Mouse (Mus musculus): ENCODE results near the gene Tmem121. TPM values are rescaled to one million over a fixed set of nuclear protein-coding genes. Genes with fewer than 3 reads are reported as not detected.

Gene Tmem121
- total RNA-seq (2014; rRNA removed) (80.8 and 89.1 TPM in 2 replicates), polyA plus RNA-seq (2015; fragmentation: Nextera tagmentation; extraction: Ambion mirVana) (63.6 and 67.5 TPM in 2 replicates)

- peak within 1 kb of the TSS; percentile 95 for H3K4me2 ChIP-seq (ENCODE audit: low read depth, low read length, poor library complexity, severe bottlenecking)
- peaks cover 24% of the 10 kb centered on the region for H3K36me3 ChIP-seq (ENCODE audit: insufficient read depth, low read length)
- H3K27ac ChIP-seq (ENCODE audit: low read depth, low read length), result peak within 1 kb of the TSS; percentile 77
- DNase-seq (ENCODE audit: low spot score) (peak; percentile 53), ATAC-seq (ENCODE audit: low FRiP score) (peak; percentile 45)
- TF ChIP-seq CTCF (IDR thresholded peaks at IDR 0.05), result no peak
- WGBS, result 1% methylated on average over 50 of the region's 63 CpGs
- no peaks in the 10 kb centered on the region for H3K27me3 ChIP-seq (ENCODE audit: insufficient read depth, low read length)
- peak within 1 kb of the TSS; percentile 88 for H3K9ac ChIP-seq (replicated peaks; ENCODE audit: low read length, poor library complexity, severe bottlenecking)
- H3K4me1 ChIP-seq (ENCODE audit: insufficient read depth, low read length), result peaks cover 11% of the 10 kb centered on the region
- peak within 1 kb of the TSS; percentile 69 for H3K4me3 ChIP-seq (ENCODE audit: low read depth, low read length)
- H3K9me3 ChIP-seq (ENCODE audit: low read length), result no peaks in the 10 kb centered on the region
These were observed at the start of gene Tmem121 for GRCm38 (mm10) chr12:113185442-113186291. Gene Tmem121, plus strand, starts transcription at chr12:113185930.

- WGBS, result 72% methylated on average over 17 of the region's 17 CpGs
- peaks cover 58% of the 10 kb centered on the region for H3K36me3 ChIP-seq (ENCODE audit: insufficient read depth, low read length)
- H3K4me3 ChIP-seq (ENCODE audit: low read depth, low read length), result no peak overlapping the region
- ATAC-seq (ENCODE audit: low FRiP score) (no peak), DNase-seq (ENCODE audit: low spot score) (no peak)
- H3K27me3 ChIP-seq (ENCODE audit: insufficient read depth, low read length), result no peaks in the 10 kb centered on the region
- no peak; the same call in 1 of the 2 replicates for TF ChIP-seq CTCF (IDR thresholded peaks at IDR 0.05)
- no peak overlapping the region for H3K9ac ChIP-seq (replicated peaks; ENCODE audit: low read length, poor library complexity, severe bottlenecking)
- H3K4me2 ChIP-seq (ENCODE audit: low read depth, low read length, poor library complexity, severe bottlenecking), result no peak overlapping the region
- H3K9me3 ChIP-seq (ENCODE audit: low read length), result no peaks in the 10 kb centered on the region
- no peak overlapping the region for H3K27ac ChIP-seq (ENCODE audit: low read depth, low read length)
- H3K4me1 ChIP-seq (ENCODE audit: insufficient read depth, low read length), result peaks cover 15% of the 10 kb centered on the region; the same call in 1 of the 2 replicates
These were observed 49.2 kb upstream of the Tmem121 start for GRCm38 (mm10) chr12:113136492-113137020.

- WGBS, result 89% methylated on average over 18 of the region's 18 CpGs
- peaks cover 24% of the 10 kb centered on the region for H3K4me1 ChIP-seq (ENCODE audit: insufficient read depth, low read length)
- no peak overlapping the region for H3K4me2 ChIP-seq (ENCODE audit: low read depth, low read length, poor library complexity, severe bottlenecking)
- H3K27me3 ChIP-seq (ENCODE audit: insufficient read depth, low read length), result no peaks in the 10 kb centered on the region
- ATAC-seq (ENCODE audit: low FRiP score) (no peak), DNase-seq (ENCODE audit: low spot score) (no peak)
- H3K9me3 ChIP-seq (ENCODE audit: low read length), result no peaks in the 10 kb centered on the region
- no peak overlapping the region for H3K9ac ChIP-seq (replicated peaks; ENCODE audit: low read length, poor library complexity, severe bottlenecking)
- H3K36me3 ChIP-seq (ENCODE audit: insufficient read depth, low read length), result peaks cover 48% of the 10 kb centered on the region
- no peak overlapping the region for H3K27ac ChIP-seq (ENCODE audit: low read depth, low read length)
- TF ChIP-seq CTCF (IDR thresholded peaks at IDR 0.05), result no peak
- H3K4me3 ChIP-seq (ENCODE audit: low read depth, low read length), result no peak overlapping the region
These were observed 48.2 kb upstream of the Tmem121 start for GRCm38 (mm10) chr12:113137260-113138213.

GRCm38 (mm10) chr12:113138291-113138690, 47.4 kb upstream of the Tmem121 start:
- Histone ChIP-seq H3K27ac (ENCODE audit: low read depth, low read length) (0 out of 2 replicates have a peak overlapping the region, but pooled peaks have one; percentile 77), H3K36me3 (ENCODE audit: insufficient read depth, low read length) (peaks cover 41% of the 10 kb centered on the region)
- WGBS, result 84% methylated on average over 6 of the region's 6 CpGs

More at GRCm38 (mm10) chr12:113138291-113138690, 47.4 kb upstream of the Tmem121 start:
- ATAC-seq (ENCODE audit: low FRiP score), result no peak
- TF ChIP-seq CTCF (IDR thresholded peaks at IDR 0.05), result no peak
- Histone ChIP-seq H3K4me1 (ENCODE audit: insufficient read depth, low read length) (peaks cover 29% of the 10 kb centered on the region), H3K9me3 (ENCODE audit: low read length) (no peaks in the 10 kb centered on the region), H3K27me3 (ENCODE audit: insufficient read depth, low read length) (no peaks in the 10 kb centered on the region), H3K4me3 (ENCODE audit: low read depth, low read length) (no peak overlapping the region), H3K4me2 (ENCODE audit: low read depth, low read length, poor library complexity, severe bottlenecking) (no peak overlapping the region), H3K9ac (replicated peaks; ENCODE audit: low read length, poor library complexity, severe bottlenecking) (0 out of 2 replicates have a peak overlapping the region, but pooled peaks have one; percentile 19)
- DNase-seq (ENCODE audit: low spot score), result no peak

Data from midbrain, postnatal 0 days (tissue).